Mouse (Mus musculus) macrophage (primary cell): ENCODE data around the gene Gm4778. TPM values are rescaled to one million over a fixed set of nuclear protein-coding genes. Genes with fewer than 3 reads are reported as not detected.
"Not testable (repeated sequence)": the region's sequence is repeated elsewhere in the genome, so short reads cannot be mapped to it uniquely, and the experiment has no call there.

Source experiments
- H3K27ac ChIP-seq: fragments of 350-480 bp; formaldehyde crosslinking; 2 replicates; pipeline ENCODE4 v1.9.0; 2021
- H3K36me3 ChIP-seq: fragments of 350-480 bp; formaldehyde crosslinking; 2 replicates; pipeline ENCODE4 v1.9.0; 2021; ENCODE audit errors: inconsistent target
- H3K4me3 ChIP-seq: fragments of 350-480 bp; formaldehyde crosslinking; 2 replicates; pipeline ENCODE4 v1.9.0; 2021; ENCODE audit errors: inconsistent target
- H3K79me2 ChIP-seq: fragments of 350-480 bp; formaldehyde crosslinking; 2 replicates; pipeline ENCODE4 v1.9.0; 2021; ENCODE audit errors: inconsistent target
- WGBS: methylation state at CpG from one replicate; pipeline ENCODE4 v1.1.7; 2026; ENCODE audit warnings: inconsistent platforms; ENCODE audit not compliant: missing documents; 5-methylcytosine and 5-hydroxymethylcytosine counted together
- polyA plus RNA-seq: library from polyadenylated mRNA; stranded (reverse); fragments of 250-400 nt; gene quantifications from 3 replicates; pipeline ENCODE4 v1.2.4, GENCODE M21; 2018; ENCODE audit warnings: inconsistent platforms
- total RNA-seq, 78 experiments: library from RNA; depleted of rRNA; stranded (reverse); fragments of 250-400 nt; gene quantifications; 1 replicate in 9 of 78; 2 replicates in 24 of 78; 3 replicates in 43 of 78; 4 replicates in 2 of 78; pipeline ENCODE4 v1.2.4; 2018; ENCODE audit warnings: inconsistent platforms in 56 of 78

The Gm4778 gene
- total RNA-seq (2018; cell fraction: chromatin; rRNA removed): not detected
- total RNA-seq (2018; cell fraction: cytosol; rRNA removed): not detected
- total RNA-seq (2018; cell fraction: nucleus; rRNA removed): not detected
- not detected in 3 replicates for polyA plus RNA-seq

DNA sequence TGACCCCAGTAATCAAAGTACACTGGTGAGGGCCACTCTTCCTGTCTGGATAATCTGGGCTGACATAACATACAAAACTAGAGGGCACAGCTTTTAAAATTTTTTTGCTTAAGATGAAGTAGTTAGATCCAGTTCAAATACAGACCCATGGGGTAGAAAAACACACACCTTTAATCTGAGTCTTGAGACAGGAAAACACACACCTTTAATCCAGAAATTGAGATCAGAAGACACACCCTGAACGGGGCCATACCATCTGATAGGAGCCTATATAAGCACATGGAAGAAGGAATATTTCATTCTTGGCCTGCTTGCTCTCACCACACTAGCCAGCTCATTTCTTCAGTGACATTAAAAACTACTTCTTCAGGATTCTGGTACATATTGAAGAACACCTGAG lies at the start of gene Gm4778:
Gm4778 (plus strand) TSS at position 301 of the 400 bp plus-strand sequence.
- WGBS: no CpG with 5 or more reads among the region's 1 CpGs
- H3K27ac ChIP-seq: not testable (repeated sequence)

GRCm38 (mm10) chr3:94260598-94260997 lies 3.2 kb upstream of the Gm4778 start:
- 59% methylated on average over 6 of the region's 6 CpGs for WGBS

More for the DNA sequence above, at the start of gene Gm4778:
- not testable (repeated sequence) for H3K36me3 ChIP-seq, H3K79me2 ChIP-seq, H3K4me3 ChIP-seq

GRCm38 (mm10) chr3:94275991-94276390 lies 12.2 kb downstream of the Gm4778 start:
- WGBS: 94% methylated on average over 11 of the region's 11 CpGs
- no peaks in the 10 kb centered on the region for H3K36me3 ChIP-seq
- no peaks in the 10 kb centered on the region for H3K79me2 ChIP-seq
- no peak overlapping the region for H3K4me3 ChIP-seq
- no peak overlapping the region for H3K27ac ChIP-seq

More at GRCm38 (mm10) chr3:94260598-94260997, 3.2 kb upstream of the Gm4778 start:
- Histone ChIP-seq H3K4me3 (no peak overlapping the region), H3K27ac (no peak overlapping the region), H3K36me3 (no peaks in the 10 kb centered on the region), H3K79me2 (no peaks in the 10 kb centered on the region)

DNA sequence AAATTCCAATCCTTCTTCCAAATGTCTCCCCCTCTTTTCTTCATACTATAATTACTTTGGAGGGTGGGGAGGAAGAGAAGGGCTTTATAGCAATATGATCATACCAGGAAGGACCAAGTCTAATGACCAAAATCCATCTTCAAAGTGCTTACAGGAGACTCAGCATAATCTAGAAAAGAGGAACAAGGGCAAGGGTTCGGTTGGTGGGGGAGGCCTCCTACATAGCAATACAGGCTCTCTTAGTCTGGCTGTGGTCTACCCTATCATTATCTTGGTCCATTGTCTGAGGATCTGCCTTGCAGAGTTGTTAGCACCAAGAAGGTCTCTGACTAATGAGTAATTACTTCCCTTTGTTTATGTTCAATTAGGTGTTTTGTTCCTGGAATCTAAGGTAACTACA lies 41.6 kb downstream of the Gm4778 start:
- WGBS: 58% methylated on average over 1 of the region's 1 CpGs
- Histone ChIP-seq H3K4me3 (no peak overlapping the region), H3K79me2 (no peaks in the 10 kb centered on the region), H3K27ac (no peak overlapping the region), H3K36me3 (no peaks in the 10 kb centered on the region)

DNA sequence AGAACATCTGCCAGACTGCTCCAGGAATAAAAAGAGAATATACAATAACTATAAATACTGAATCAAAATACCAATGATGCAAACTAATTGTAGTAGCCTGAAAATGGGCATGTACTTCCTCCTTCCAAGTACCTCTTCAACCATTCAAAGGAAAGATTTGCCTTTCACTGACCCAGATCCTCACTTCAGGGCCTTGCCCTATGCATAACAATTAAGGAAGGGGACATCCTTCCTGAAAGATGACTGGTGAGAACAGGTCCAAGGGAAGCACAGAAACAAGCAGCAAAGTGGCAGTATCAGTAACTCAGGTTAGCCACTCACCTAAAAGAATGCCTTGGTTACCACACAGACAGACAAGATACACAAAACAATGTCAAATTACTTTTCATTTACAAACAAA lies 43.1 kb downstream of the Gm4778 start:
- Histone ChIP-seq H3K36me3 (no peaks in the 10 kb centered on the region), H3K27ac (no peak overlapping the region), H3K4me3 (no peak overlapping the region)

DNA sequence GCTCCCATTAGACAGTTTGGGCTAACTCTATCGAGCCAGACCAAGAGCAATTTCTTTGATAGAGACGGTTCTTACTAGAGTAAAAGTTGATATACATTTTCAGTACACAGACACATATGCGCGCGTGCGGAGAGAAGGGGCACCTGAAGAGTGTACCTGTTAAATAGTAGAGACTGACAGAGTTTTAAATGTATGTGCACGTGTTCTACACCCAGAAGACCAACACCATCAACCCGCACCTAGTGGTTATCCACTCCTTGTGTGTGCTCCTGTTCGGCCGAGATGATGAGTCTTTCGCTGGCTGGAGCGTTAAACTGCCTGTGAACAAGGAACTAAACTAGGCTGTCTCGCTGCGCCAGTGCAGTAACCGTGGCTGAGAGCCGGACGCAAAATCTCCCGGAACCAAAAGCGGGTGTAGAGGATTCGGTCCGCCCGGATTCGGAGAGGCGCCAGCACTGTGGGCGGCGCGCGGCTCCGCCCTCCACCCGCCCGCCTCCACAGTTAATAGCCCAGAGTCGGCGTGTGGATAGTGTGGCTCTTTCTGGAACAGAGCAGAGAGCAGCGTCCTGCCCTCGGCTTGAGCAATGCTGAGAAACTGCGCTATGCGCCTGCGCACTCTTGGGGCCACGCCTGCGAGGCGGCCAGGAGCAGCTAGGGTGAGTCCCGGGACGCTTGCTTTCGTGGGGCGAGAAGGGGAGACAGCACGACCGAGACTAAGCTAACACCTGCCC lies 46.0 kb downstream of the Gm4778 start, which contains the start of gene Them4:
Them4 (plus strand) TSS at position 457 of the 731 bp plus-strand sequence.
- under 1% methylated on average over 47 of the region's 47 CpGs for WGBS
- Histone ChIP-seq H3K27ac (peak within 1 kb of the TSS; percentile 48), H3K36me3 (no peaks in the 10 kb centered on the region), H3K4me3 (peak within 1 kb of the TSS; percentile 76), H3K79me2 (no peaks in the 10 kb centered on the region)

More for the DNA sequence above, 43.1 kb downstream of the Gm4778 start:
- no peaks in the 10 kb centered on the region for H3K79me2 ChIP-seq

GRCm38 (mm10) chr3:94310491-94310890 lies 46.7 kb downstream of the Gm4778 start:
- Histone ChIP-seq H3K27ac (peak overlapping the region; percentile 48), H3K36me3 (no peaks in the 10 kb centered on the region), H3K79me2 (no peaks in the 10 kb centered on the region), H3K4me3 (peak overlapping the region; percentile 76)
- 36% methylated on average over 7 of the region's 7 CpGs for WGBS

- Histone ChIP-seq H3K27ac (no peak overlapping the region), H3K4me3 (peak overlapping the region; percentile 76), H3K36me3 (no peaks in the 10 kb centered on the region), H3K79me2 (no peaks in the 10 kb centered on the region)
- 77% methylated on average over 6 of the region's 6 CpGs for WGBS
These were observed 47.1 kb downstream of the Gm4778 start for GRCm38 (mm10) chr3:94310911-94311310.

DNA sequence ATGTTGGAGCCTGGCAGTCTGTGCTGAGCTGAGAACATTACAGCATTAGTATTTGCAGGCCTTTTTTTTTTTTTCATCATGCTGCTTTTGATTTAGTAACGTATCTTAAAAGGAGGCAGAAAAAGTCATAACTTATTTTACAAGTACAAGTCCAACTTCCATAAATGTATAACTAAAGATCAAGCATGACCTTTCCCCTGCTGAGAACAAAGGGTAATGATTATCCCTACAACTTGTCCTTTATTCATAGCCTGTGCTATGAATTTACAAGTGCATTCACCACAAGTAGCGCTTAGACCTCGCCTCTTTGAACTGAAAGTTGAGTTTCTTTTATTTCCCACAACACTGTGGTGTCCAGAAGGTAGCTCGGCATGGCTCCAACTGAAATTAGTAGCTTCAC lies 47.5 kb downstream of the Gm4778 start:
- Histone ChIP-seq H3K4me3 (no peak overlapping the region), H3K27ac (no peak overlapping the region)
- WGBS: 100% methylated on average over 4 of the region's 4 CpGs

More for the DNA sequence above, 47.5 kb downstream of the Gm4778 start:
- no peaks in the 10 kb centered on the region for H3K36me3 ChIP-seq
- no peaks in the 10 kb centered on the region for H3K79me2 ChIP-seq

Other genes with a start within 250 kb of the Gm4778 start
- gene Gm9125, start 209.2 kb upstream of the Gm4778 start, polyA plus RNA-seq: not detected in 3 replicates
- gene Gm10697, start 191.4 kb upstream of the Gm4778 start, polyA plus RNA-seq: not detected in 3 replicates
- gene Gm10696, start 85.8 kb upstream of the Gm4778 start, polyA plus RNA-seq: not detected in 3 replicates
- gene Gm5286, start 67.3 kb upstream of the Gm4778 start, polyA plus RNA-seq: not detected in 3 replicates
- 1.5 to 3.5 TPM (median 2.9 TPM) in 3 replicates for gene Them4, start 46.1 kb downstream of the Gm4778 start, polyA plus RNA-seq
- not detected in 3 replicates for gene Them5, start 78.1 kb downstream of the Gm4778 start, polyA plus RNA-seq
- gene C2cd4d, start 98.4 kb downstream of the Gm4778 start, polyA plus RNA-seq: not detected in 3 replicates
- not detected in 3 replicates for gene Rorc, start 108.8 kb downstream of the Gm4778 start, polyA plus RNA-seq
- gene Lingo4, start 134.5 kb downstream of the Gm4778 start, polyA plus RNA-seq: not detected in 3 replicates
- 4.4 to 16.0 TPM (median 13.0 TPM) in 3 replicates for gene Tdrkh, start 149.2 kb downstream of the Gm4778 start, polyA plus RNA-seq
- gene Mrpl9, start 179.3 kb downstream of the Gm4778 start, polyA plus RNA-seq: 32.0 to 39.7 TPM (median 33.5 TPM) in 3 replicates
- not detected in 3 replicates for gene Oaz3, start 179.9 kb downstream of the Gm4778 start, polyA plus RNA-seq
- not detected in 3 replicates for gene Celf3, start 214.3 kb downstream of the Gm4778 start, polyA plus RNA-seq
- gene Riiad1, start 216.3 kb downstream of the Gm4778 start, polyA plus RNA-seq: 1.3 to 2.2 TPM in 2 of 3 replicates, not detected in the other